Mouse (Mus musculus) spleen, adult 2 months (tissue): ENCODE data around the gene 1520401A03Rik.

Source experiments
- CTCF ChIP-seq: fragments of 200-500 bp; IDR thresholded peaks from 2 replicates; pipeline ENCODE4 v1.5.1; 2011; ENCODE audit warnings: mild to moderate bottlenecking, inconsistent platforms; ENCODE audit not compliant: insufficient read depth, insufficient read length, insufficient replicate concordance; ENCODE audit errors: extremely low read depth
- POLR2A ChIP-seq: fragments of 200-500 bp; IDR thresholded peaks from 2 replicates; pipeline ENCODE4 v1.6.1; 2011; ENCODE audit warnings: low read depth, low read length, inconsistent platforms

- TF ChIP-seq POLR2A: no peak
- no peak for TF ChIP-seq CTCF
Measured at GRCm38 (mm10) chr17:23703301-23703700, 19.3 kb downstream of the 1520401A03Rik start.
